Mouse (Mus musculus): ENCODE measurements around the gene Chrnb1. TPM values are rescaled to one million over a fixed set of nuclear protein-coding genes. Genes with fewer than 3 reads are reported as not detected.

Gene Chrnb1
- total RNA-seq, 2 experiments from 2014 or later = 105 to 124 TPM

Other genes starting within 250 kb of the Chrnb1 start
- 1 to 10 TPM in 1 of 2 experiments, under 1 TPM in 1; 0.07 to 1.1 TPM for gene Dnah2, start 246.8 kb downstream of the Chrnb1 start, total RNA-seq (2021)
- 1 to 10 TPM; 1.6 to 2.3 TPM for gene Efnb3, start 235.7 kb downstream of the Chrnb1 start, total RNA-seq (2021)
- gene Wrap53, start 215.7 kb downstream of the Chrnb1 start, total RNA-seq (2021) = 1 to 10 TPM; 4.3 to 5.5 TPM
- 10 to 100 TPM; 30.9 to 41.2 TPM for gene Trp53, start 215.6 kb downstream of the Chrnb1 start, total RNA-seq (2021)
- gene Atp1b2, start 190.0 kb downstream of the Chrnb1 start, total RNA-seq (2021) = 100 to 1,000 TPM; 351 to 394 TPM
- gene Shbg, start 178.0 kb downstream of the Chrnb1 start, total RNA-seq (2021) = under 1 TPM in 1 of 2 experiments, not detected in 1; 0.54 TPM
- 1 to 10 TPM; 5.6 to 5.7 TPM for gene Sat2, start 173.9 kb downstream of the Chrnb1 start, total RNA-seq (2021)
- gene Fxr2, start 163.0 kb downstream of the Chrnb1 start, total RNA-seq (2021) = 10 to 100 TPM; 66.3 to 85.0 TPM
- under 1 TPM in 1 of 2 experiments, not detected in 1; 0.32 TPM for gene Sox15, start 140.6 kb downstream of the Chrnb1 start, total RNA-seq (2021)
- 10 to 100 TPM; 21.1 to 21.3 TPM for gene Mpdu1, start 133.3 kb downstream of the Chrnb1 start, total RNA-seq (2021)
- 10 to 100 TPM in 1 of 2 experiments, 1 to 10 TPM in 1; 6.1 to 14.1 TPM for gene Cd68, start 129.8 kb downstream of the Chrnb1 start, total RNA-seq (2021)
- gene Eif4a1, start 123.5 kb downstream of the Chrnb1 start, total RNA-seq (2021) = 100 to 1,000 TPM; 216 to 234 TPM
- gene Senp3, start 113.9 kb downstream of the Chrnb1 start, total RNA-seq (2021) = 10 to 100 TPM; 29.5 to 36.0 TPM
- 1 to 10 TPM; 1.6 to 2.1 TPM for gene Tnfsf13, start 110.2 kb downstream of the Chrnb1 start, total RNA-seq (2021)
- gene Tnfsf12, start 100.1 kb downstream of the Chrnb1 start, total RNA-seq (2021) = 10 to 100 TPM; 15.9 to 17.6 TPM
- 1 to 10 TPM; 2.9 to 4.5 TPM for gene Tnfsfm13, start 99.8 kb downstream of the Chrnb1 start, total RNA-seq (2021)
- gene Polr2a, start 37.3 kb downstream of the Chrnb1 start, total RNA-seq (2021) = 10 to 100 TPM; 45.9 to 49.4 TPM
- gene Slc35g3, start 34.0 kb downstream of the Chrnb1 start, total RNA-seq (2021) = not detected
- gene Zbtb4, start 30.0 kb downstream of the Chrnb1 start, total RNA-seq (2021) = 10 to 100 TPM; 21.0 to 29.3 TPM
- gene Fgf11, start 5.9 kb upstream of the Chrnb1 start, total RNA-seq (2021) = 10 to 100 TPM; 10.5 to 12.2 TPM
- gene Tmem102, start 9.7 kb upstream of the Chrnb1 start, total RNA-seq (2021) = not detected
- gene Gm39566, start 19.4 kb upstream of the Chrnb1 start, total RNA-seq (2021) = not detected
- gene Spem2, start 22.5 kb upstream of the Chrnb1 start, total RNA-seq (2021) = not detected
- gene Spem1, start 26.2 kb upstream of the Chrnb1 start, total RNA-seq (2021) = not detected
- gene Nlgn2, start 41.8 kb upstream of the Chrnb1 start, total RNA-seq (2021) = 10 to 100 TPM; 10.3 to 15.9 TPM
- 100 to 1,000 TPM; 121 to 122 TPM for gene Tmem256, start 42.6 kb upstream of the Chrnb1 start, total RNA-seq (2021)
- 10 to 100 TPM; 25.4 to 27.9 TPM for gene Plscr3, start 50.4 kb upstream of the Chrnb1 start, total RNA-seq (2021)
- gene Tnk1, start 62.8 kb upstream of the Chrnb1 start, total RNA-seq (2021) = under 1 TPM; 0.11 to 0.31 TPM
- gene Tmem95, start 82.1 kb upstream of the Chrnb1 start, total RNA-seq (2021) = not detected
- gene Kctd11, start 85.5 kb upstream of the Chrnb1 start, total RNA-seq (2021) = 1 to 10 TPM; 2.3 to 3.7 TPM
- 1 to 10 TPM in 1 of 2 experiments, under 1 TPM in 1; 0.42 to 1.0 TPM for gene Acap1, start 99.6 kb upstream of the Chrnb1 start, total RNA-seq (2021)
- 1 to 10 TPM; 1.8 to 2.4 TPM for gene 2810408A11Rik, start 105.0 kb upstream of the Chrnb1 start, total RNA-seq (2021)
- gene Neurl4, start 105.1 kb upstream of the Chrnb1 start, total RNA-seq (2021) = 10 to 100 TPM; 31.2 to 31.8 TPM
- 10 to 100 TPM; 29.0 to 31.3 TPM for gene Gps2, start 117.9 kb upstream of the Chrnb1 start, total RNA-seq (2021)
- gene Eif5a, start 126.0 kb upstream of the Chrnb1 start, total RNA-seq (2021) = 100 to 1,000 TPM; 600 to 663 TPM
- gene Ybx2, start 139.9 kb upstream of the Chrnb1 start, total RNA-seq (2021) = 1 to 10 TPM; 2.7 to 4.1 TPM
- gene Slc2a4, start 152.2 kb upstream of the Chrnb1 start, total RNA-seq (2021) = 100 to 1,000 TPM; 128 to 165 TPM
- gene Cldn7, start 168.8 kb upstream of the Chrnb1 start, total RNA-seq (2021) = under 1 TPM in 1 of 2 experiments, not detected in 1; 0.38 TPM
- 100 to 1,000 TPM; 237 to 249 TPM for gene Ctdnep1, start 185.2 kb upstream of the Chrnb1 start, total RNA-seq (2021)
- 10 to 100 TPM; 46.9 to 53.2 TPM for gene Elp5, start 186.6 kb upstream of the Chrnb1 start, total RNA-seq (2021)
- 100 to 1,000 TPM; 195 to 228 TPM for gene Gabarap, start 195.2 kb upstream of the Chrnb1 start, total RNA-seq (2021)
- 10 to 100 TPM; 22.2 to 28.9 TPM for gene Phf23, start 199.8 kb upstream of the Chrnb1 start, total RNA-seq (2021)
- gene Dvl2, start 204.7 kb upstream of the Chrnb1 start, total RNA-seq (2021) = 10 to 100 TPM in 1 of 2 experiments, 1 to 10 TPM in 1; 8.2 to 14.7 TPM
- 100 to 1,000 TPM; 217 to 254 TPM for gene Acadvl, start 219.5 kb upstream of the Chrnb1 start, total RNA-seq (2021)
- gene Dlg4, start 221.0 kb upstream of the Chrnb1 start, total RNA-seq (2021) = 10 to 100 TPM; 16.5 to 28.7 TPM

All from gastrocnemius, postnatal 10 days (tissue).